Mouse (Mus musculus) regulatory T cell (primary cell): ENCODE results near the gene Ifna9.

Experiments
- in situ Hi-C: fragments of 300-600 bp; cut with MboI, MseI; formaldehyde crosslinking; loops from one replicate; pipeline ENCODE4 v1.15.1; 2025; ENCODE audit warnings: high pct_unique_total_duplicates

The Ifna9 gene

GRCm38 (mm10) chr4:88592285-88592684 lies at the start of gene Ifna9:
TSS of gene Ifna9 (minus strand) at chr4:88592385.
- in situ Hi-C loops: no loop called here

GRCm38 (mm10) chr4:88641077-88641831 lies 49.1 kb upstream of the Ifna9 start:
- in situ Hi-C loops: no loop called here

- in situ Hi-C loops: no loop called here
Observed at GRCm38 (mm10) chr4:88640704-88641076, 48.5 kb upstream of the Ifna9 start.

DNA sequence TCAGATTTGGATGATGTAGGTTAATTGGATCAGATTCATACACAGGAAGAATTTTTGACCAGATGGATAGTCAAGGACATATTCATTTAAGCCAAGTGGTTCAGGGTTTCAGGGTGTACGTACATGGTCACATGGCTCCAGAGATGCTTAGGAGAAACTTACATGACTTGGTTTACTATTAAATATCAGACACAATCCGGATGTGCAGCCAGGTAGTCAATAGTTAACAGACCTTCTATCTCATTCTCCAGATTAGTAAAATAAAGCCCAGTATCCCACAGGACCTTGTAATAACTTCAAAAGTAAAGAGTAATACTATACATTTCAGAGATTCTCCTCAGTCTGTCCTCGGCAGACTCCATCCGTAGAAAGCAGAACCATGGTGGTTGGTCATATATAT lies 42.1 kb upstream of the Ifna9 start, which contains the start of gene C87499:
Gene C87499 (minus strand): TSS at position 101 of the 400 bp plus-strand sequence.
- in situ Hi-C loops: loop anchor here (5.0 kb wide), 1 partner anchor 77 kb away; the partner anchor contains the start of gene Ifna15

GRCm38 (mm10) chr4:88603276-88603675 lies 11.1 kb upstream of the Ifna9 start, which contains the start of gene Ifna12:
TSS of gene Ifna12 (minus strand) at chr4:88603376.
- in situ Hi-C loops: no loop called here

GRCm38 (mm10) chr4:88571698-88572097 lies 20.5 kb downstream of the Ifna9 start, which contains the start of gene Ifna14:
TSS of gene Ifna14 (minus strand) at chr4:88571798.
- in situ Hi-C loops: no loop called here

DNA sequence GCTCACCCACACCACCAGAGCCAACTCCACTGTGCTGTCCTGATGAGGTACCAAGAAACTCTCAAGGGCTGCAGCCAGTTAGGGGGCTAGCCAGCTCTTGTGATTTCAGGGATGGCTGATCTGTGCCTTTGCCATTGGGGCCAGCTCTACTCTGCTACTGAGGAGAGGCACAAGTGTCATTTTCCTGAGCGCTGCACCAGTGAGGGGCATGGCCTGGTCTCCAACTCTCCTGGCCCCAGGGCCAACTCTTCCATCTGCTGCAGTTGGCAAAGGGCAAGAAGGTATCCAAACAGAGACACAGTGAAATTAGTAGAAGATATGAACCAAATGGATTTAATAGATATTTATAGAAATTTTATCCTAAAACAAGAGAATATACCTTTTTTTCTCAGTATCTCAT lies 30.4 kb downstream of the Ifna9 start:
- in situ Hi-C loops: no loop called here

GRCm38 (mm10) chr4:88558145-88558544 lies 34.0 kb downstream of the Ifna9 start, which contains the start of gene Ifna15:
TSS of gene Ifna15 (minus strand) at chr4:88558245.
- in situ Hi-C loops: loop anchor here (5.0 kb wide), 1 partner anchor 74 kb away; the partner anchor contains the start of gene C87499

DNA sequence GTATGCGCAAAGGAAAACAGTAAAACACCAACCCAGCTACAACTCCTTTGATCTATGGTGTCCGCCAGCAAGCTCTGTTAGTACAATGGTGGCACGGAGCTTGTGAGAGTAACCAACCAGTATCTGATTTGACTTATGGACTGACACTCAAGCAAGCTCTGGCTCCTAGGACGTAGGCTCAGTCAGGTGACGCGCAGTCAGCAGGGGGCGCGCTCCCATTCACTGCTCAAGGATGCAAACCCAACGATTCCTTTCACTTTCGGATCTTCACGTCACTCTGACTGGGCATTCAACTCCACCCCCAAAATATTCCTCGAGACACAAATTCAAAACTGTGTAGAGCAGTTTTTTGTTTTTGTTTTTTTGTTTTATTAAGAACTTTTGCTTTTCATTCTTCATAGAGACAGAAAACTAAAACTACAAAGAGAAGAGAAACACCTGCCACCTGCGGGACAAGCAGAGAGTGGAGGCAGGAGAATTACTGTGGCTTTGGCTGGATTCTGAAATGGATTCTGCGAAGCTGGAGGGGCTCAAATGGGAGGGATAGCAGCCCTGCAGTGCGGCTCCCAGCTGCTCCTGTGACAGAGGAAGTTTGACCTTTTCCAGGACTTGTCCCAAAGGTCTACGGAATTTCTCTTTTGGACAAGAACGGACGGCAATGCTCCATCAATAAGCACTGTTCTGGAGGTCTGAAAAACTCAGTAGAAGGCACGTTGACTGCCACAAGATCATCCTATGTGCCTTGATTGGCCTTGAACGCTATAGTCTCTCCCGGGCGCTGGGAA lies 41.8 kb downstream of the Ifna9 start:
- in situ Hi-C loops: loop anchor here (5.0 kb wide), 1 partner anchor 1183 kb away; no protein-coding TSS in a partner anchor

DNA sequence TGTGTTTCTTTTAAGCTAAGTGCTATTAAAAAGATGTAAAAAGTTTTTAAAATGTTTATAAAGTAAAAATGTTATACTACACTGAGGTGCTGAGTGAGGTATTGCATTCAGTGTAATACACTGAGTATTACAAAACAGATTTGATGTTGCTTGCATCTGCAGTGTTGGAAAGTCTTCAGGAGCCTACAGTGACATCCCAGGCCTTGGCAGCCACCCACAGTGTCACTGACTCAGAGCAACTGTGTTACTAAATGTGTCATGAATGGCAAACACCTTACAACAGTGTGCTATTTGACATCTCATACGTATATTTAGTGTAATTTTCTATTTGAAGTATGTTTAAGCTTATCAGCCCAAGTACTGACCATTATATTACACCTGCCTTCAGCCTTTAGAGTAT lies 44.2 kb downstream of the Ifna9 start:
- in situ Hi-C loops: loop anchor here (5.0 to 25.0 kb wide), 3 partner anchors 191 to 761 kb away; partner anchors contain the start of gene Mllt3

DNA sequence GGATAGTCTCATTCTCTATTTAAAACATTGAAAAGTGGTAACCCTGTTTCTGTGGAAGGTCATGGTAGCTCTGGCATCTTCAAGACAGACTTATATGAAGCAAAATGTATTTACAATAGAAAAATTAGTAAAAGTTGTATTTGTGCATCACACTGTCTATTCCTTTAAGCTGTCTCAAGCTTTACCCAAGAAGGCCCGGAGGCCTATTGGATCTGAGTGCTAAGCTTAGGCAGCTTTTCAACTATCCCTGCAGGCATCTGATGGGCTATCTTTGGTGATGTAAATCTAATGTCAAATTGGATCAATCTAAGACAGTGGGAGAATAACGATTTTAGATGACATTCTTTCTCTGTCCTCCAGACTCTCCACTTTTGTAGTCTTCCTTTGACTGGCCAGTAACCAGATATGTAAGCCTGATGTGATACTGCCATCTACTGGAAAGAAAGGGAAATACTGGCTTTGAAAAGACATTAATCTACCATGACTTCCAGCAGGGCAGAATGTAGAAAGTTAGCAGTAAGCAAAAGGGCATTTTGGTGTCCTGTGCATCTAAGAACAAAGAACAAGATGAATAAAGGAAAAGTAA lies 48.4 kb downstream of the Ifna9 start:
- in situ Hi-C loops: loop anchor here (5.0 to 25.0 kb wide), 3 partner anchors 231 to 756 kb away; partner anchors contain the start of gene Mllt3
